Mouse (Mus musculus): ENCODE measurements around the gene Upk3b.

DNA sequence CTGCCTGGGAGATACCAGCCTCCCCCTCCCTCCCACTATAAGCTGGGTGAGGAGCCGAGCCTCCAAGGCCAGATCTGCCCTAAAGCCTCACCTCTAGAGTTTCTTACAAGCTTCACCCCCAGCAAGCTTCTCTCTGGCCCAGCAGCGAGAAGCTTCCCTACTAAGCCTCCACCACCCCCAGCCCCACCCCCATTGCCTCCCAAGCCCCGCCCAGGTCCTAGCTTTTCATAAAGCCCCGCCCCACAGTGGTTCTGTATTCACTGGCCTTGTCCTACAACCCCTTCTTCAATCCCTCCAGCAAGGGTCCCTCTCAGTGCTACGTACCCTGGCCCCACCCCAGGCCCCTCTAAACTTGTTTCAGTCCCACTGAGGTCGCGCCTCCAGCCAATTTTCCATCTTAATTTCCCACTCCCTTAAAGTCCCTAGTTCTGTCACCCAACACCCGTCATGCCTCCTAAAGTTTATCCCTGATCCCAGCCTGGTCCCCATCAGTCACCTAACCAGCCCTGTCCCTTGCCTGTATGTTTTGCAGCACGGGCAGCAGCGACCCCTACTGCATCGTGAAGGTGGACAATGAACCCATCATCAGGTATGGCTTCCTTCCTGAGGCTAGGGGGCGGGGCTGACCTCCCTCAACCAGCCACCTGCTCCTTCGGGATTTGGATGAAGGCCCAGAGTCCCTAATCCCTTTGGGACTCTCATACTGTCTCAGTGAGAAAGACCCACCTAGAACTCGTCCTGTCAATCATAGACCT, 50.7 kb downstream of the Upk3b start:
- no peak for TF ChIP-seq GABPA (IDR thresholded peaks at IDR 0.05; ENCODE audit: insufficient replicate concordance, low read depth, low read length)
- no peak for TF ChIP-seq POLR2A (IDR thresholded peaks at IDR 0.05; ENCODE audit: low read depth, low read length)
- no peak for TF ChIP-seq KAT2A (IDR thresholded peaks at IDR 0.05; ENCODE audit: insufficient replicate concordance, low read length)
- TF ChIP-seq MAZ (IDR thresholded peaks at IDR 0.05; ENCODE audit: low read depth, low read length) = no peak
- no peak for TF ChIP-seq MAX (IDR thresholded peaks at IDR 0.05; ENCODE audit: low read length)
- TF ChIP-seq CTCF (conservative IDR thresholded peaks at IDR 0.05 in 1 of 2, IDR thresholded peaks at IDR 0.05 in 1 of 2; ENCODE audit: low read depth in 2 of 2, low read length in 2 of 2) = peak in 1 of 2 experiments; percentile 23; a peak in 2 of 4 replicates
- TF ChIP-seq CHD2 (IDR thresholded peaks at IDR 0.05; ENCODE audit: low read length) = no peak
- TF ChIP-seq NRF1 (IDR thresholded peaks at IDR 0.05; ENCODE audit: low read depth, low read length) = no peak

All from CH12.LX (cell line).